Mouse (Mus musculus): ENCODE data around the gene Syce1. TPM values are rescaled to one million over a fixed set of nuclear protein-coding genes. Genes with fewer than 3 reads are reported as not detected.

Syce1 gene
- polyA plus RNA-seq, 1 experiment from 2014 or later: not detected

DNA sequence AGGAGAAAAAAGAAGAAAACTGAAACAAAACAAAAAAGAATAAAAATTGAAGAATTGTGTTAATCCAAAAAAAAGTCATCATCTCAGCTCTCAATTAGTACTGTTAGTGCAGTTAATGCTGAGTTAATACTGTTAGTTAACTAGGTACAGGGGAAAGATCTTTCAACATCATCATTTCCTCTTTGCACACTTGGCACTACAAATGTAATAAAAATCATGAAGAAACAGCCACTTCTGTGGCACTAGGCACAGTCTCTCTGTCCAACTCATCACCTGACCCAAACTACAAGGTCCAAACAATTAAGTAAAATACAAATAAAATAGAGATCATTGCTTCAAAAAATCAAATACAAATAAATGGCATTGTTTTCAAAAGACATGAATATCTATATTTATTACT, 27.0 kb downstream of the Syce1 start:
- no peak overlapping the region for H3K9ac ChIP-seq (replicated peaks)
- no peak overlapping the region for H3K27ac ChIP-seq (ENCODE audit: low read depth)
- ATAC-seq (no peak), DNase-seq (no peak)
- no peaks in the 10 kb centered on the region for H3K36me3 ChIP-seq (replicated peaks; ENCODE audit: insufficient read depth, low read length)
- no peak for TF ChIP-seq EP300 (IDR thresholded peaks at IDR 0.05; ENCODE audit: low read depth)
- no peak for TF ChIP-seq CTCF (IDR thresholded peaks at IDR 0.05; ENCODE audit: low read depth)
- no peak overlapping the region for H3K4me3 ChIP-seq (ENCODE audit: low read depth, low read length)
- peaks cover 4% of the 10 kb centered on the region; the same call in 1 of the 2 replicates for H3K4me1 ChIP-seq (ENCODE audit: insufficient read depth)
- no peaks in the 10 kb centered on the region for H3K9me3 ChIP-seq (ENCODE audit: low read length)
- no peaks in the 10 kb centered on the region for H3K27me3 ChIP-seq (ENCODE audit: insufficient read depth, low read length)
- H3K4me2 ChIP-seq (ENCODE audit: low read depth, low read length): no peak overlapping the region

DNA sequence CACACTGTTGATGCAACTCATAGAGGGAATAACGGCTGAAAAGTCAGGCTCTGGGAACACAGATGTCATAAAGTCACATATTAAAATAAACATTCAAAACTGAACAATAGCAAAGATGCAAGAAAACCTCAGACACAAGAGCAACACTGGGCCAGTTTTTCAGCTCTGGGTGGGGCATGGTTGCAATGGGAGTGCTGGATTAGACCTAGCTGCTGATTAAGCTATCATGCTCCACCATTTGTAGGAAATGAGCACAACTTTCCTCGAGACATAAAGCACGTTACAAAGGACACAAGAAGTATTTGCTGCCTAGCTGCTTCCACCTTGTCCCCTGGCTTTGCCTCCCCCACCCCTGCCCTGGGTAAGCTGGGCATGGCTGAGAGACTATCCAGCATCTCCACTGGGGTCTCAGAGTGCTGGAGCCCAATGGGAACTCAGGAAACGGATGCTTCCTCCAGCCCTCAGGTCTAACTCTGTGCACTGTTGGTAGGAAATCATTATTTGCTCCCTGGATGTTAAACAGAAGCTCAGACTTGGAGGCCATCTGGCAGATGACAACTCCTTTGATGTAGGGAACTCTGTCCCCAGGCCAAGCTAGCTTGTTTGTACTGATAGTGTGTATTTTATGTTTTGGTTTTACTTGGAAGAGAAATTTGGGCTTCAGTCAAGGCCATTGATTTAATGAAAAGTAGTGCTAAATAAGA, 31.3 kb downstream of the Syce1 start:
- H3K9me3 ChIP-seq (ENCODE audit: low read length): no peaks in the 10 kb centered on the region
- peak; percentile 25 for DNase-seq
- H3K4me1 ChIP-seq (ENCODE audit: insufficient read depth): peaks cover 4% of the 10 kb centered on the region; the same call in 1 of the 2 replicates
- ATAC-seq: peak; percentile 92
- no peak overlapping the region for H3K4me3 ChIP-seq (ENCODE audit: low read depth, low read length)
- H3K36me3 ChIP-seq (replicated peaks; ENCODE audit: insufficient read depth, low read length): no peaks in the 10 kb centered on the region
- H3K9ac ChIP-seq (replicated peaks): no peak overlapping the region
- 0 out of 2 replicates have a peak overlapping the region, but pooled peaks have one; percentile 14 for H3K4me2 ChIP-seq (ENCODE audit: low read depth, low read length)
- peak overlapping the region; percentile 82 for H3K27ac ChIP-seq (ENCODE audit: low read depth)
- H3K27me3 ChIP-seq (ENCODE audit: insufficient read depth, low read length): no peaks in the 10 kb centered on the region
- TF ChIP-seq CTCF (IDR thresholded peaks at IDR 0.05; ENCODE audit: low read depth) (no peak), EP300 (IDR thresholded peaks at IDR 0.05; ENCODE audit: low read depth) (peak; percentile 40; the same call in 1 of the 2 replicates)
- 40% methylated on average over 4 of the region's 4 CpGs for WGBS (ENCODE audit: insufficient replicate concordance)

GRCm38 (mm10) chr7:140754556-140754955, 33.1 kb downstream of the Syce1 start:
- no peak overlapping the region for H3K4me3 ChIP-seq (ENCODE audit: low read depth, low read length)
- no peaks in the 10 kb centered on the region for H3K9me3 ChIP-seq (ENCODE audit: low read length)
- H3K9ac ChIP-seq (replicated peaks): no peak overlapping the region
- no peak overlapping the region for H3K27ac ChIP-seq (ENCODE audit: low read depth)
- TF ChIP-seq CTCF (IDR thresholded peaks at IDR 0.05; ENCODE audit: low read depth) (no peak), EP300 (IDR thresholded peaks at IDR 0.05; ENCODE audit: low read depth) (no peak)
- no peaks in the 10 kb centered on the region for H3K36me3 ChIP-seq (replicated peaks; ENCODE audit: insufficient read depth, low read length)
- no peak overlapping the region for H3K4me2 ChIP-seq (ENCODE audit: low read depth, low read length)
- no peaks in the 10 kb centered on the region for H3K27me3 ChIP-seq (ENCODE audit: insufficient read depth, low read length)
- no peak for DNase-seq
- H3K4me1 ChIP-seq (ENCODE audit: insufficient read depth): peaks cover 4% of the 10 kb centered on the region; the same call in 1 of the 2 replicates
- ATAC-seq: no peak

DNA sequence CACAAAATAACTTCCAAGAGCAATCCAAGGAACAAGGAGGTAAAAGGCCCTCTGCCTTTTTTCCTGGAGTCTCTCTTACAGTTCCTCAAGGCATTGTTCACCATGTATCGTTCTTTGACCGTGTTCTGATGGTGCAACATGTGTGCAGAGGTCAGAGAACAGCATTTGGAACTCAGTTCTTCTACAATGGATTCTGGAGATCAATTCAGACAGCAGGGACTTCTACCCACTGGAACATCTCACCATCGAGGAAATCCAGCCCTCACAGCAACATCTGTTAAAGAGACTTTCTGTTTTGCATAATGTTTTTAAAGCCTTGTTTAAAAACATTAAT, 38.9 kb downstream of the Syce1 start:
- no peaks in the 10 kb centered on the region for H3K27me3 ChIP-seq (ENCODE audit: insufficient read depth, low read length)
- H3K36me3 ChIP-seq (replicated peaks; ENCODE audit: insufficient read depth, low read length): no peaks in the 10 kb centered on the region
- H3K9me3 ChIP-seq (ENCODE audit: low read length): no peaks in the 10 kb centered on the region
- no peak for DNase-seq
- H3K27ac ChIP-seq (ENCODE audit: low read depth): no peak overlapping the region
- H3K4me3 ChIP-seq (ENCODE audit: low read depth, low read length): no peak overlapping the region
- no peak for ATAC-seq
- no peak overlapping the region for H3K4me2 ChIP-seq (ENCODE audit: low read depth, low read length)
- no peak for TF ChIP-seq CTCF (IDR thresholded peaks at IDR 0.05; ENCODE audit: low read depth)
- TF ChIP-seq EP300 (IDR thresholded peaks at IDR 0.05; ENCODE audit: low read depth): no peak
- WGBS (ENCODE audit: insufficient replicate concordance): 67% methylated on average over 3 of the region's 3 CpGs
- no peak overlapping the region for H3K9ac ChIP-seq (replicated peaks)
- H3K4me1 ChIP-seq (ENCODE audit: insufficient read depth): no peaks in the 10 kb centered on the region

DNA sequence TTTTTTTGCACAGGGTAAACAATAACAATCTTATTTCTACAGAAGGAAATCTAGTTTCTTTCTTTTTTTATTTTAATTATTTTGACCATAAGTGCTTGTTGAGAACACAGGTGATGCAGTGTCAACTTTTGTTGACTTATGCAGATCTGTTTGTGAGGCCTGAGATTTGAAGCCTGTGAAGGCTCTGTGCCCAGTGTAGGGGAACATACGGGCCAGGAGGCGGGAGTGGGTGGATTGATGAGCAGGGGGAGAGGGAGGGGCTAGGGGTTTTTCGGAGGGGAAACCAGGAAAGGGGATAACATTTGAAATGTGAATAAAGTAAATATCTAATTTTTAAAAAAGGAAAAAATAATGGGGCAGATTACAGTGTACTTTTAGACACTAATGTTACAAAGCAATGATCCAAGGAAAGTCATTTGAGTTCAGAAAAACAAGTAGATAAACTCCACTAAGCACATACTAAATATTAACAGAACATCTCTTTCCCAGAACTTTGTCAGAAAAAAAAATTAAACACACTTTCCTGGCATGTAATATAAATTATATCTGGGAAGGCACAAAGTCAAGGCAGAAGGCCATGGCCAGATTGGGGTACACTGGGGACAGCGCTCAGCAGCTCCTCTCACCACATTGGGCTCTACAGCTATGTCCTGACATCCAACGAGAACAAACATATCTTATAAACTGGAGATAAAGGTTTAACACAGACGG, 39.4 kb downstream of the Syce1 start:
- DNase-seq (no peak), ATAC-seq (no peak)
- no peaks in the 10 kb centered on the region for H3K4me1 ChIP-seq (ENCODE audit: insufficient read depth)
- no peaks in the 10 kb centered on the region for H3K36me3 ChIP-seq (replicated peaks; ENCODE audit: insufficient read depth, low read length)
- H3K27ac ChIP-seq (ENCODE audit: low read depth): no peak overlapping the region
- 0 out of 2 replicates have a peak, but pooled peaks have one; percentile 10 for TF ChIP-seq EP300 (IDR thresholded peaks at IDR 0.05; ENCODE audit: low read depth)
- no peak for TF ChIP-seq CTCF (IDR thresholded peaks at IDR 0.05; ENCODE audit: low read depth)
- H3K27me3 ChIP-seq (ENCODE audit: insufficient read depth, low read length): no peaks in the 10 kb centered on the region
- 67% methylated on average over 6 of the region's 6 CpGs for WGBS (ENCODE audit: insufficient replicate concordance)
- H3K4me2 ChIP-seq (ENCODE audit: low read depth, low read length): no peak overlapping the region
- no peaks in the 10 kb centered on the region for H3K9me3 ChIP-seq (ENCODE audit: low read length)
- no peak overlapping the region for H3K9ac ChIP-seq (replicated peaks)
- no peak overlapping the region for H3K4me3 ChIP-seq (ENCODE audit: low read depth, low read length)

- WGBS (ENCODE audit: insufficient replicate concordance): 75% methylated on average over 3 of the region's 3 CpGs
- H3K27ac ChIP-seq (ENCODE audit: low read depth): no peak overlapping the region
- ATAC-seq (no peak), DNase-seq (no peak)
- no peaks in the 10 kb centered on the region for H3K9me3 ChIP-seq (ENCODE audit: low read length)
- H3K4me2 ChIP-seq (ENCODE audit: low read depth, low read length): no peak overlapping the region
- no peaks in the 10 kb centered on the region for H3K27me3 ChIP-seq (ENCODE audit: insufficient read depth, low read length)
- TF ChIP-seq CTCF (IDR thresholded peaks at IDR 0.05; ENCODE audit: low read depth): no peak
- no peak for TF ChIP-seq EP300 (IDR thresholded peaks at IDR 0.05; ENCODE audit: low read depth)
- H3K4me1 ChIP-seq (ENCODE audit: insufficient read depth): no peaks in the 10 kb centered on the region
- no peak overlapping the region for H3K4me3 ChIP-seq (ENCODE audit: low read depth, low read length)
- H3K36me3 ChIP-seq (replicated peaks; ENCODE audit: insufficient read depth, low read length): no peaks in the 10 kb centered on the region
- no peak overlapping the region for H3K9ac ChIP-seq (replicated peaks)
These were observed 40.2 kb downstream of the Syce1 start for GRCm38 (mm10) chr7:140747402-140747801.
